Mouse (Mus musculus) heart, postnatal 36 days (tissue): ENCODE results near the gene Plin4. TPM values are rescaled to one million over a fixed set of nuclear protein-coding genes. Genes with fewer than 3 reads are reported as not detected.
"Not testable (repeated sequence)": the region's sequence is repeated elsewhere in the genome, so short reads cannot be mapped to it uniquely, and the experiment has no call there.

ENCODE experiments used
- DNase-seq, 2 experiments: peaks; one replicate each; pipeline ENCODE4 v3.0.0; 2021 to 2022
- intact Hi-C: fragments of 180-260 bp; cut with DNase I; formaldehyde crosslinking; loops from one replicate; pipeline ENCODE4 v1.15.1; 2025
- total RNA-seq, 2 experiments: library from RNA; stranded (reverse); gene quantifications; 2 replicates each; pipeline ENCODE4 v1.2.3; 2021

The Plin4 gene
- total RNA-seq, 2 experiments from 2014 or later: 157 to 172 TPM

GRCm38 (mm10) chr17:56071126-56071525, 38.5 kb downstream of the Plin4 start:
- DNase-seq: no peak
- intact Hi-C loops: no loop called here

GRCm38 (mm10) chr17:56069066-56069465, 40.5 kb downstream of the Plin4 start:
- no peak for DNase-seq
- intact Hi-C loops: no loop called here

- DNase-seq: no peak
- intact Hi-C loops: no loop called here
Measured at GRCm38 (mm10) chr17:56066451-56066850, 43.2 kb downstream of the Plin4 start.

GRCm38 (mm10) chr17:56065715-56066114, 43.9 kb downstream of the Plin4 start:
- intact Hi-C loops, DNase-seq: not testable (repeated sequence)

- no peak for DNase-seq
Measured at GRCm38 (mm10) chr17:56062081-56062480, 47.5 kb downstream of the Plin4 start.

GRCm38 (mm10) chr17:56057381-56058120, 52.1 kb downstream of the Plin4 start:
- no peak for DNase-seq

More at GRCm38 (mm10) chr17:56062081-56062480, 47.5 kb downstream of the Plin4 start:
- intact Hi-C loops: no loop called here

GRCm38 (mm10) chr17:56055945-56056678, 53.5 kb downstream of the Plin4 start:
- intact Hi-C loops: no loop called here
- DNase-seq: no peak

More at GRCm38 (mm10) chr17:56057381-56058120, 52.1 kb downstream of the Plin4 start:
- intact Hi-C loops: no loop called here

- intact Hi-C loops: no loop called here
- no peak for DNase-seq
Measured at GRCm38 (mm10) chr17:56054938-56055337, 54.7 kb downstream of the Plin4 start.

- intact Hi-C loops: no loop called here
- DNase-seq: no peak
Measured at GRCm38 (mm10) chr17:56051369-56051768, 58.2 kb downstream of the Plin4 start.

Other genes starting within 250 kb of the Plin4 start
- gene Zfp119a, start 230.9 kb downstream of the Plin4 start, total RNA-seq: 1 to 10 TPM; 4.2 to 4.4 TPM
- 1 to 10 TPM; 4.1 to 5.0 TPM for gene Zfp959, start 217.7 kb downstream of the Plin4 start, total RNA-seq
- 1 to 10 TPM; 3.7 to 4.3 TPM for gene Zfp119b, start 160.3 kb downstream of the Plin4 start, total RNA-seq
- gene Ebi3, start 157.2 kb downstream of the Plin4 start, total RNA-seq: 1 to 10 TPM in 1 of 2 experiments, under 1 TPM in 1; 0.78 to 1.6 TPM
- gene Yju2, start 150.7 kb downstream of the Plin4 start, total RNA-seq: 1 to 10 TPM; 8.8 to 9.5 TPM
- gene Shd, start 139.3 kb downstream of the Plin4 start, total RNA-seq: under 1 TPM; 0.72 to 0.87 TPM
- gene Fsd1, start 123.3 kb downstream of the Plin4 start, total RNA-seq: not detected
- 10 to 100 TPM; 15.5 to 16.4 TPM for gene Stap2, start 104.2 kb downstream of the Plin4 start, total RNA-seq
- gene Mpnd, start 104.1 kb downstream of the Plin4 start, total RNA-seq: 10 to 100 TPM; 58.6 to 64.1 TPM
- 10 to 100 TPM; 15.4 to 17.3 TPM for gene Sh3gl1, start 73.2 kb downstream of the Plin4 start, total RNA-seq
- gene Chaf1a, start 69.4 kb downstream of the Plin4 start, total RNA-seq: 1 to 10 TPM; 1.3 to 1.5 TPM
- 10 to 100 TPM; 57.6 to 61.3 TPM for gene Ubxn6, start 34.8 kb downstream of the Plin4 start, total RNA-seq
- 10 to 100 TPM; 37.5 to 41.1 TPM for gene Hdgfl2, start 30.2 kb downstream of the Plin4 start, total RNA-seq
- 100 to 1,000 TPM; 171 to 183 TPM for gene Plin5, start 7.8 kb upstream of the Plin4 start, total RNA-seq
- gene Lrg1, start 12.2 kb upstream of the Plin4 start, total RNA-seq: 10 to 100 TPM; 56.1 to 73.6 TPM
- gene Sema6b, start 30.5 kb upstream of the Plin4 start, total RNA-seq: 10 to 100 TPM in 1 of 2 experiments, 1 to 10 TPM in 1; 7.5 to 10.2 TPM
- 1 to 10 TPM; 1.9 to 2.8 TPM for gene Tnfaip8l1, start 52.7 kb upstream of the Plin4 start, total RNA-seq
- gene Mydgf, start 74.1 kb upstream of the Plin4 start, total RNA-seq: 10 to 100 TPM; 25.2 to 25.5 TPM
- 10 to 100 TPM; 38.4 to 43.0 TPM for gene Dpp9, start 109.1 kb upstream of the Plin4 start, total RNA-seq
- 100 to 1,000 TPM; 106 to 111 TPM for gene Fem1a, start 147.0 kb upstream of the Plin4 start, total RNA-seq
- gene Ticam1, start 167.0 kb upstream of the Plin4 start, total RNA-seq: 1 to 10 TPM; 8.7 to 8.8 TPM
- gene Plin3, start 183.1 kb upstream of the Plin4 start, total RNA-seq: 100 to 1,000 TPM; 183 to 206 TPM
- gene Arrdc5, start 190.5 kb upstream of the Plin4 start, total RNA-seq: not detected
- gene Uhrf1, start 193.5 kb upstream of the Plin4 start, total RNA-seq: 1 to 10 TPM; 2.8 to 3.3 TPM
- gene Kdm4b, start 216.3 kb upstream of the Plin4 start, total RNA-seq: 10 to 100 TPM; 38.0 to 40.9 TPM